Mouse (Mus musculus) lung, postnatal 0 days (tissue): ENCODE results near the gene Mtx2. TPM values are rescaled to one million over a fixed set of nuclear protein-coding genes. Genes with fewer than 3 reads are reported as not detected.

ENCODE experiments used
- ATAC-seq: fragments of 200-750 bp; cut with Nextera tagmentation; 2 replicates; pipeline ENCODE4 v1.8.0; 2017; ENCODE audit warnings: moderate library complexity
- DNase-seq: peaks from one replicate; pipeline ENCODE4 v3.0.0-alpha.2; 2016; ENCODE audit warnings: low spot score
- H3K27ac ChIP-seq: fragments of 300-500 bp; sonication (generic); 2 replicates; pipeline ENCODE4 v1.5.1; 2014; ENCODE audit warnings: antibody characterized with exemption, mild to moderate bottlenecking, low read length, mixed read lengths
- H3K27me3 ChIP-seq: fragments of 300-500 bp; sonication (generic); replicated peaks from 2 replicates; pipeline ENCODE4 v1.6.1; 2014; ENCODE audit warnings: low read length, mixed read lengths; ENCODE audit not compliant: insufficient read depth
- H3K36me3 ChIP-seq: fragments of 300-500 bp; sonication (generic); 2 replicates; pipeline ENCODE4 v1.6.1; 2014; ENCODE audit warnings: low read length, mixed read lengths; ENCODE audit not compliant: insufficient read depth
- H3K4me1 ChIP-seq: fragments of 300-500 bp; sonication (generic); 2 replicates; pipeline ENCODE4 v1.6.1; 2014; ENCODE audit warnings: antibody characterized with exemption, low read depth, low read length, mixed read lengths; ENCODE audit not compliant: insufficient read depth
- H3K4me2 ChIP-seq: fragments of 300-500 bp; sonication (generic); replicated peaks from 2 replicates; pipeline ENCODE4 v1.6.1; 2014; ENCODE audit warnings: low read depth, mild to moderate bottlenecking, low read length, moderate library complexity, mixed read lengths
- H3K4me3 ChIP-seq: fragments of 300-500 bp; sonication (generic); 2 replicates; pipeline ENCODE4 v1.5.1; 2014; ENCODE audit warnings: low read depth, low read length
- H3K9ac ChIP-seq: fragments of 300-500 bp; sonication (generic); replicated peaks from 2 replicates; pipeline ENCODE4 v1.6.1; 2014; ENCODE audit warnings: low read depth, mild to moderate bottlenecking
- H3K9me3 ChIP-seq: fragments of 300-500 bp; sonication (generic); 2 replicates; pipeline ENCODE4 v1.6.1; 2016; ENCODE audit warnings: low read length, mixed read lengths
- CTCF ChIP-seq: IDR thresholded peaks from 2 replicates; pipeline ENCODE4 v1.5.1; 2016; ENCODE audit warnings: antibody characterized with exemption, mild to moderate bottlenecking
- EP300 ChIP-seq: IDR thresholded peaks from 2 replicates; pipeline ENCODE4 v1.6.1; 2016; ENCODE audit warnings: antibody characterized with exemption, mild to moderate bottlenecking, control low read depth
- WGBS: fragments of 180-500 bp; shearing (Covaris S2); extraction: QIAGEN DNeasy Blood & Tissue Kit; methylation state at CpG from one replicate; pipeline ENCODE4 v1.1.7; 2014; 5-methylcytosine and 5-hydroxymethylcytosine counted together
- polyA plus RNA-seq: library from polyadenylated mRNA; unstranded; fragments of >200 nt; fragmentation: Nextera tagmentation; extraction: Ambion mirVana; gene quantifications from 2 replicates; pipeline ENCODE4 v1.2.1, GENCODE M21; 2015

Gene Mtx2
- polyA plus RNA-seq, 1 experiment from 2014 or later, result 83.7 TPM

GRCm38 (mm10) chr2:74907368-74908291 lies 82.0 kb downstream of the Mtx2 start:
- H3K4me3 ChIP-seq, result no peak overlapping the region
- DNase-seq, result peak; percentile 85
- peak overlapping the region; percentile 23; the same call in 1 of the 2 replicates for H3K27ac ChIP-seq
- no peaks in the 10 kb centered on the region for H3K36me3 ChIP-seq
- TF ChIP-seq CTCF (no peak), EP300 (peak; percentile 54)
- 61% methylated on average over 19 of the region's 19 CpGs for WGBS
- H3K9me3 ChIP-seq, result no peaks in the 10 kb centered on the region
- 0 out of 2 replicates have a peak, but pooled peaks cover 3% of the 10 kb centered on the region for H3K4me1 ChIP-seq
- H3K4me2 ChIP-seq, result 0 out of 2 replicates have a peak overlapping the region, but pooled peaks have one; percentile 11
- peak; percentile 80 for ATAC-seq
- H3K9ac ChIP-seq, result no peak overlapping the region
- no peaks in the 10 kb centered on the region for H3K27me3 ChIP-seq

GRCm38 (mm10) chr2:74912031-74912430 lies 86.4 kb downstream of the Mtx2 start:
- Histone ChIP-seq H3K27me3 (no peaks in the 10 kb centered on the region), H3K9ac (no peak overlapping the region), H3K4me3 (no peak overlapping the region), H3K27ac (no peak overlapping the region), H3K36me3 (no peaks in the 10 kb centered on the region), H3K4me1 (0 out of 2 replicates have a peak, but pooled peaks cover 1% of the 10 kb centered on the region), H3K4me2 (no peak overlapping the region), H3K9me3 (no peaks in the 10 kb centered on the region)
- ATAC-seq (peak; percentile 35), DNase-seq (peak; percentile 69)
- TF ChIP-seq EP300, result no peak
- no peak for TF ChIP-seq CTCF
- WGBS, result 34% methylated on average over 7 of the region's 7 CpGs

- WGBS, result 45% methylated on average over 9 of the region's 9 CpGs
- TF ChIP-seq EP300, result no peak
- no peak for TF ChIP-seq CTCF
- DNase-seq (no peak), ATAC-seq (no peak)
- Histone ChIP-seq H3K27ac (no peak overlapping the region), H3K9me3 (no peaks in the 10 kb centered on the region), H3K36me3 (no peaks in the 10 kb centered on the region), H3K4me2 (no peak overlapping the region), H3K4me3 (no peak overlapping the region), H3K27me3 (no peaks in the 10 kb centered on the region), H3K4me1 (no peaks in the 10 kb centered on the region), H3K9ac (no peak overlapping the region)
Measured at GRCm38 (mm10) chr2:74917880-74918537, 92.4 kb downstream of the Mtx2 start.

- 81% methylated on average over 22 of the region's 22 CpGs for WGBS
- Histone ChIP-seq H3K4me2 (no peak overlapping the region), H3K4me1 (no peaks in the 10 kb centered on the region), H3K27ac (no peak overlapping the region), H3K36me3 (no peaks in the 10 kb centered on the region), H3K27me3 (no peaks in the 10 kb centered on the region), H3K9me3 (no peaks in the 10 kb centered on the region), H3K4me3 (no peak overlapping the region), H3K9ac (no peak overlapping the region)
- ATAC-seq (no peak), DNase-seq (no peak)
- TF ChIP-seq EP300, result no peak
- TF ChIP-seq CTCF, result no peak
Measured at GRCm38 (mm10) chr2:74925968-74926814, 100.6 kb downstream of the Mtx2 start.

Other genes starting within 250 kb of the Mtx2 start
- gene Lnpk, start 246.4 kb upstream of the Mtx2 start, polyA plus RNA-seq, result 10.6 and 13.3 TPM in 2 replicates
- gene Evx2, start 166.2 kb upstream of the Mtx2 start, polyA plus RNA-seq, result not detected in 2 replicates
- gene Hoxd13, start 157.5 kb upstream of the Mtx2 start, polyA plus RNA-seq, result not detected in 2 replicates
- gene Hoxd12, start 150.8 kb upstream of the Mtx2 start, polyA plus RNA-seq, result not detected in 2 replicates
- gene Hoxd11, start 146.2 kb upstream of the Mtx2 start, polyA plus RNA-seq, result not detected in 2 replicates
- gene Hoxd10, start 133.9 kb upstream of the Mtx2 start, polyA plus RNA-seq, result 0.20 TPM in 1 of 2 replicates, not detected in the other
- gene Hoxd9, start 128.1 kb upstream of the Mtx2 start, polyA plus RNA-seq, result 0.33 and 0.38 TPM in 2 replicates
- gene Hoxd8, start 121.2 kb upstream of the Mtx2 start, polyA plus RNA-seq, result 0.44 and 0.50 TPM in 2 replicates
- gene Hoxd3, start 113.9 kb upstream of the Mtx2 start, polyA plus RNA-seq, result not detected in 2 replicates
- not detected in 2 replicates for gene Hoxd4, start 113.9 kb upstream of the Mtx2 start, polyA plus RNA-seq
- not detected in 2 replicates for gene Gm28230, start 99.1 kb upstream of the Mtx2 start, polyA plus RNA-seq
- gene Hoxd1, start 62.8 kb upstream of the Mtx2 start, polyA plus RNA-seq, result not detected in 2 replicates